ENCODE assay signal across 9 mouse cellular contexts in genomic region chr16:91303776-91304709, GRCm38 (mm10). TPM values are rescaled to one million over a fixed set of nuclear protein-coding genes. Genes with fewer than 3 reads are reported as not detected.
DNase-seq lines count a peak whose midpoint lies in the region; ATAC-seq lines count a peak whose summit lies in the region.
"Had no signal": no experiment of that assay in that cellular context is flagged by ENCODE, and none has a peak within 500 bp of the region (broad histone marks: within the 10 kb centered on the region; RNA-seq: fewer than 3 reads in every experiment).

No protein-coding gene starts in this region.

- no peaks in the 10 kb centered on the region for H3K36me3 ChIP-seq in kidney, embryonic 16.5 days (ENCODE audit: insufficient read depth, low read length)
- H3K36me3 ChIP-seq in hindbrain, embryonic 15.5 days: no peaks in the 10 kb centered on the region
- no peaks in the 10 kb centered on the region for H3K36me3 ChIP-seq in neural tube, embryonic 12.5 days
- no peaks in the 10 kb centered on the region for H3K36me3 ChIP-seq in intestine, embryonic 16.5 days (ENCODE audit: control insufficient read depth, insufficient read depth, low read length)

- H3K27ac ChIP-seq in kidney, embryonic 16.5 days (ENCODE audit: low read length): no peak overlapping the region
- peak overlapping the region; percentile 69 for H3K27ac ChIP-seq in hindbrain, embryonic 15.5 days (replicated peaks)
- H3K27ac ChIP-seq in neural tube, embryonic 12.5 days: no peak overlapping the region
- H3K27ac ChIP-seq in intestine, embryonic 16.5 days (ENCODE audit: low read length): no peak overlapping the region

- no peak for ATAC-seq in kidney, embryonic 16.5 days (ENCODE audit: low FRiP score, low TSS enrichment)
- ATAC-seq in hindbrain, embryonic 15.5 days (ENCODE audit: low FRiP score, low read depth): peak; percentile 87
- ATAC-seq in neural tube, embryonic 12.5 days (ENCODE audit: low FRiP score, low read depth): peak; percentile 37; the same call in 1 of the 2 replicates
- no peak for ATAC-seq in intestine, embryonic 16.5 days
- no peak for ATAC-seq in CD4-positive, CD25-positive, alpha-beta regulatory T cell, adult 4 months

- H3K9ac ChIP-seq in kidney, embryonic 16.5 days (replicated peaks; ENCODE audit: low read length): no peak overlapping the region
- no peak overlapping the region for H3K9ac ChIP-seq in hindbrain, embryonic 15.5 days
- H3K9ac ChIP-seq in neural tube, embryonic 12.5 days: no peak overlapping the region
- H3K9ac ChIP-seq in intestine, embryonic 16.5 days (ENCODE audit: low read depth, low read length): no peak overlapping the region
- H3K9ac ChIP-seq: lung, embryonic 14.5 days had no signal

- 33% methylated on average over 26 of the region's 26 CpGs for WGBS in kidney, embryonic 16.5 days
- WGBS in hindbrain, embryonic 15.5 days: 20% methylated on average over 26 of the region's 26 CpGs
- WGBS in neural tube, embryonic 12.5 days: 23% methylated on average over 26 of the region's 26 CpGs
- 44% methylated on average over 26 of the region's 26 CpGs for WGBS in intestine, embryonic 16.5 days

- H3K9me3 ChIP-seq in kidney, embryonic 16.5 days (ENCODE audit: low read length): no peaks in the 10 kb centered on the region
- H3K9me3 ChIP-seq in hindbrain, embryonic 15.5 days: no peaks in the 10 kb centered on the region
- no peaks in the 10 kb centered on the region for H3K9me3 ChIP-seq in neural tube, embryonic 12.5 days
- H3K9me3 ChIP-seq in intestine, embryonic 16.5 days (ENCODE audit: control insufficient read depth, low read length): no peaks in the 10 kb centered on the region

- DNase-seq in kidney, postnatal 10 days: peak; percentile 10
- peak; percentile 47 for DNase-seq in cerebellum, adult 9-11 months
- DNase-seq in urinary bladder, adult 18-20 months (ENCODE audit: low spot score in 2 of 2): no peak
- DNase-seq: lung, embryonic 14.5 days had no signal

- H3K27me3 ChIP-seq in kidney, embryonic 16.5 days (ENCODE audit: insufficient read depth, low read length): peaks cover 72% of the 10 kb centered on the region
- H3K27me3 ChIP-seq in hindbrain, embryonic 15.5 days: peaks cover 78% of the 10 kb centered on the region
- H3K27me3 ChIP-seq in neural tube, embryonic 12.5 days (replicated peaks): peaks cover 89% of the 10 kb centered on the region
- H3K27me3 ChIP-seq in intestine, embryonic 16.5 days (replicated peaks; ENCODE audit: control insufficient read depth, insufficient read depth, low read length): peaks cover 2% of the 10 kb centered on the region; the same call in 1 of the 2 replicates

- no peak overlapping the region for H3K4me3 ChIP-seq in kidney, embryonic 16.5 days (ENCODE audit: low read length)
- no peak overlapping the region for H3K4me3 ChIP-seq in hindbrain, embryonic 15.5 days
- H3K4me3 ChIP-seq in neural tube, embryonic 12.5 days: no peak overlapping the region
- H3K4me3 ChIP-seq in intestine, embryonic 16.5 days (ENCODE audit: low read length): no peak overlapping the region

- no peak overlapping the region for H3K4me2 ChIP-seq in kidney, embryonic 16.5 days (replicated peaks; ENCODE audit: low read depth, low read length)
- H3K4me2 ChIP-seq in hindbrain, embryonic 15.5 days: no peak overlapping the region; the same call in 1 of the 2 replicates
- no peak overlapping the region for H3K4me2 ChIP-seq in neural tube, embryonic 12.5 days (replicated peaks)
- H3K4me2 ChIP-seq in intestine, embryonic 16.5 days (ENCODE audit: low read depth, low read length): no peak overlapping the region
- H3K4me2 ChIP-seq: lung, embryonic 14.5 days had no signal

- H3K4me1 ChIP-seq in kidney, embryonic 16.5 days (ENCODE audit: insufficient read depth, low read length): no peaks in the 10 kb centered on the region; the same call in 1 of the 2 replicates
- H3K4me1 ChIP-seq in hindbrain, embryonic 15.5 days (replicated peaks): peaks cover 28% of the 10 kb centered on the region
- peaks cover 12% of the 10 kb centered on the region; the same call in 1 of the 2 replicates for H3K4me1 ChIP-seq in neural tube, embryonic 12.5 days
- no peaks in the 10 kb centered on the region for H3K4me1 ChIP-seq in intestine, embryonic 16.5 days (ENCODE audit: control insufficient read depth, insufficient read depth, low read length)

RNA-seq across cellular contexts. Expression of gene Olig1, which starts 34.5 kb away (rescaled TPM):
- polyA plus RNA-seq in kidney, embryonic 16.5 days (2015; fragmentation: Nextera tagmentation; extraction: Ambion mirVana): 0.14 TPM in 1 of 2 replicates, not detected in the other
- 121 and 136 TPM in 2 replicates for polyA plus RNA-seq in hindbrain, embryonic 15.5 days (2015; fragmentation: Nextera tagmentation; extraction: Ambion mirVana)
- 3.1 and 5.1 TPM in 2 replicates for polyA plus RNA-seq in neural tube, embryonic 12.5 days (2016; fragmentation: Nextera tagmentation; extraction: Ambion mirVana)
- not detected in 2 replicates for polyA plus RNA-seq in intestine, embryonic 16.5 days (2015; fragmentation: Nextera tagmentation; extraction: Ambion mirVana)
- polyA plus RNA-seq in CD4-positive, CD25-positive, alpha-beta regulatory T cell, adult 4 months (2017; shearing (Covaris generic)): not detected

Comparison
In these comparisons a context has a peak if more than half of its experiments do, and no peak if none do; other contexts are left out.
1. DNase-seq: peak in kidney, postnatal 10 days (single experiment) and cerebellum, adult 9-11 months (single experiment); none in urinary bladder, adult 18-20 months (0 of 2).
2. ATAC-seq: peak in hindbrain, embryonic 15.5 days (single experiment) and neural tube, embryonic 12.5 days (single experiment); none in kidney, embryonic 16.5 days (single experiment), intestine, embryonic 16.5 days (single experiment) and CD4-positive, CD25-positive, alpha-beta regulatory T cell, adult 4 months (single experiment).
3. RNA of gene Olig1, which starts 34.5 kb away (polyA plus RNA-seq): 121 to 136 TPM in hindbrain, embryonic 15.5 days; 3.1 to 5.1 TPM in neural tube, embryonic 12.5 days, 0.14 TPM in kidney, embryonic 16.5 days, not detected in CD4-positive, CD25-positive, alpha-beta regulatory T cell, adult 4 months and not detected in intestine, embryonic 16.5 days; every median in the first group is over 10 times any median in the second.